Mouse (Mus musculus): ENCODE data around the gene Cd4.

GRCm38 (mm10) chr6:124901851-124902250 lies 13.8 kb upstream of the Cd4 start:
- TF ChIP-seq CTCF (IDR thresholded peaks at IDR 0.05; ENCODE audit: extremely low read depth, insufficient read depth, insufficient read length, insufficient replicate concordance) (no peak), POLR2A (IDR thresholded peaks at IDR 0.05; ENCODE audit: low read depth, low read length) (no peak)
